Mouse (Mus musculus) erythroblast, embryonic 14.5 days (primary cell): ENCODE data around the gene Pkn2. TPM values are rescaled to one million over a fixed set of nuclear protein-coding genes. Genes with fewer than 3 reads are reported as not detected.

Source experiments
- H3K27me3 ChIP-seq: 2 replicates; pipeline ENCODE4 v1.6.1; 2012; ENCODE audit warnings: inconsistent platforms; ENCODE audit not compliant: control insufficient read depth
- H3K36me3 ChIP-seq: 2 replicates; pipeline ENCODE4 v1.6.1; 2012; ENCODE audit warnings: mild to moderate bottlenecking, inconsistent platforms; ENCODE audit not compliant: control insufficient read depth
- H3K4me1 ChIP-seq: 2 replicates; pipeline ENCODE4 v1.6.1; 2012; ENCODE audit warnings: inconsistent platforms; ENCODE audit not compliant: control insufficient read depth
- H3K4me3 ChIP-seq: replicated peaks from 2 replicates; pipeline ENCODE3; 2012; ENCODE audit warnings: moderate library complexity, mild to moderate bottlenecking, inconsistent platforms
- H3K9me3 ChIP-seq: 2 replicates; pipeline ENCODE4 v1.6.1; 2012; ENCODE audit warnings: low read length, inconsistent platforms, mixed read lengths; ENCODE audit not compliant: control insufficient read depth
- GATA1 ChIP-seq: IDR thresholded peaks from 2 replicates; pipeline ENCODE4 v1.6.1; 2012; ENCODE audit warnings: low read length, inconsistent platforms, mixed read lengths
- TAL1 ChIP-seq: IDR thresholded peaks from 3 replicates; pipeline ENCODE4 v1.6.1; 2012; ENCODE audit warnings: low read length, inconsistent platforms, mixed read lengths
- polyA plus RNA-seq: library from polyadenylated mRNA; stranded (reverse); fragments of >175 nt; gene quantifications from 2 replicates; pipeline ENCODE4 v1.2.3, GENCODE M21; 2012

Pkn2 gene
- polyA plus RNA-seq, 1 experiment = 5.1 TPM

DNA sequence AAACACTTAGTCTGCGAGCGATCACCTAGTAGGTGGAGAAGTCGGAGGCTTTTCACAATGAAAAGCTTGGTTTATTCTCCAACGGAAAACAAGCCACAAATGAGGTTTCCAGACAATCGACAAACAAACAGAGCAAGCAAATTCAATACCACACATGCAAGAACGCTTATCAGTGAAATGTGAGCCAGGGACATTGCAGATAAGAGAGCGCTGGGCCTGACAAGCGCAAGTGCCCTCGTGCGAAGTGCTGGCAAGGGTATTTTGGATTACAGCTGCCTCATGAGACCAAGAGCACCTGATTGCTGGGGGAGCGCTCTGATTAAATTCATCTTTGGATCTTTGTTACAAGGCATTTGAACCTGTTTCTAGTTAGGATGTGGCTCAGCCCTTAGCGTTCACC lies 124.0 kb downstream of the Pkn2 start:
- no peak for TF ChIP-seq GATA1
- no peak for TF ChIP-seq TAL1
- H3K36me3 ChIP-seq = no peaks in the 10 kb centered on the region
- H3K9me3 ChIP-seq = no peaks in the 10 kb centered on the region
- H3K27me3 ChIP-seq = no peaks in the 10 kb centered on the region
- H3K4me1 ChIP-seq = peaks cover 17% of the 10 kb centered on the region
- no peak overlapping the region for H3K4me3 ChIP-seq

- Histone ChIP-seq H3K4me1 (peaks cover 17% of the 10 kb centered on the region), H3K36me3 (no peaks in the 10 kb centered on the region), H3K27me3 (no peaks in the 10 kb centered on the region), H3K4me3 (no peak overlapping the region), H3K9me3 (no peaks in the 10 kb centered on the region)
- no peak for TF ChIP-seq GATA1
- no peak for TF ChIP-seq TAL1
Measured at GRCm38 (mm10) chr3:142755132-142755867, 126.5 kb downstream of the Pkn2 start.

DNA sequence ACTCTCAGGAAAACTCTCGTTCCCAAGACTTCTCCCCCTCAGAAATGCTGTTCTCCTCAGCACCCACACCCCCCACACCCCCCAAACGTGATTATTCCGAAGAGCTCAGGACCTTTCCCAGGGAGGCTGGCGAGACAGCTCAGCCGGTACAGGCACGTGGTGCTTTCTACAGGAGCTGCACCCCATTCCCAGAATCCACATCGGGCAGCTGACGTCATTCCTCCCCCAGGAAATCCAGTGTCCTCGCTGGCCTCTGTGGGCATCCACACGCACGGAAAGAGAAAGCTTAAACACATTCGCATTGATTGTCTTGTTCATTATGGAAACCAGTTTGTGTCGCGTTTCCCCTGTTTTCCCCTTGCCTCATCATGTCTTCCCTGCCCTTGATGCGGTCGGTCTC lies 132.7 kb downstream of the Pkn2 start:
- H3K27me3 ChIP-seq = no peaks in the 10 kb centered on the region
- TF ChIP-seq GATA1 (no peak), TAL1 (no peak)
- H3K36me3 ChIP-seq = no peaks in the 10 kb centered on the region
- H3K9me3 ChIP-seq = no peaks in the 10 kb centered on the region
- no peak overlapping the region for H3K4me3 ChIP-seq
- H3K4me1 ChIP-seq = no peaks in the 10 kb centered on the region

DNA sequence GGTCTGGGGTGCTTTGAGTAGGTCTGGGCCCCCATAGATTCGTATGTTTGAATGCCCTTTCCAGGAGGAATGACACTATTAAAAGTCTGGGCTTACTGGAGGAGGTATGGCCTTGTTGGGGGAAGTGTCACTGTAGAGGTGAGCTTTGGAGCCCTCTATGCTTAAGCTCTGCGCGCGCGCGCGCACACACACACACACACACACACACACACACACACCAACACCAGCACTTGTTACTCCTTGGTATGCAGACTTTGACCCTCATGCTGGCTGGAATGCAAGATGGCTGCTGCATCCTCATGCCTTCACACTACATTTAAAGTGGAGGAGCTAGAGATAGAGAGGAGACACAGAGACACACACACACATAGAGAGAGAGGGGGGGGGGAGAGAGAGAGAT lies 134.1 kb downstream of the Pkn2 start:
- TF ChIP-seq GATA1 (no peak), TAL1 (no peak)
- Histone ChIP-seq H3K9me3 (no peaks in the 10 kb centered on the region), H3K4me1 (no peaks in the 10 kb centered on the region), H3K27me3 (no peaks in the 10 kb centered on the region), H3K4me3 (no peak overlapping the region), H3K36me3 (no peaks in the 10 kb centered on the region)

GRCm38 (mm10) chr3:142745076-142745475 lies 136.7 kb downstream of the Pkn2 start:
- no peak overlapping the region for H3K4me3 ChIP-seq
- TF ChIP-seq GATA1 = no peak
- no peak for TF ChIP-seq TAL1
- H3K9me3 ChIP-seq = no peaks in the 10 kb centered on the region
- H3K36me3 ChIP-seq = no peaks in the 10 kb centered on the region
- no peaks in the 10 kb centered on the region for H3K4me1 ChIP-seq
- no peaks in the 10 kb centered on the region for H3K27me3 ChIP-seq

DNA sequence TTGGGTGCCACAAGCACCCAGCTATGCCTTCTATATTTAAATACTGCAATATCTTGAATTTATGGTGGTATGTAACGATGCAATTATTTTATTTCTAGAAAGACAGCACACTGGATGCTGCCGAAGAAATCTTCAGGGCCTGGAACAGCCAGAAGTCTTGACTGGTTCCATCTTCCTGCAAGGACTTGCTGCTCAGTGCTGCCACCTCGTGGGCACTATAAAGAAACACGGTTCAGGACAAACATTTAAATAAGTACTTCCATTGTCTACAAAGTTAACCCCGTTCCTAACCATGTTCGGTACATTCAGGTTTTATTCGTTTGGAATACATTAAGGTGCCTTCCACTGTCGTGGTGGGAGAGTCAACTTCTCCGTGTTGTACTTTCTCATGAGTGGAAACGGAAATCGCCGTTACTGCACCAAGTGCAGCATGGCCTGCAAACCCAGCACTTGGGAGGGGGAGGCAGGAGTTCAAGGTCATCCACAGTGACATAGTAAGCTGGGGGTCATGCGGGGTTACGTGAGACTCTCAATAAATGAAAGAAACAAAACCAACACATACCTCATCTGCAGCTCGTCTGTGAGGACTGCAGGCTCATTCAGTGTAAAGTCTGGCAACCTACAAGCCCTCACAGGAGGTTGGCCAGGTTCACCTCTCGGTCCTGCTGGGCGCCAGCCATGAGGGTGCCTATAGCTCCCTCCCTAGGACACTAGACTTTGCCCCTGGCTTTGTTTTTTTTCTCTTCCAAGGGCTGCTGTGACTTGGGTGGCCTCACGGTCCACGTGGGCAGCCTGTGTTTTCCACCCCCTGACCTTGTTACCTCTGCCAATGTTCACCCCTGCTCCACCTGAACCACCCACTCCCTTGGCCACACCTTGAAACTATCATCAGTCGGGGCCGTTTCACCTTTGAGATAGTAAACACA lies 137.6 kb downstream of the Pkn2 start:
- Histone ChIP-seq H3K27me3 (no peaks in the 10 kb centered on the region), H3K4me3 (no peak overlapping the region), H3K4me1 (no peaks in the 10 kb centered on the region), H3K9me3 (no peaks in the 10 kb centered on the region), H3K36me3 (no peaks in the 10 kb centered on the region)
- no peak for TF ChIP-seq TAL1
- no peak for TF ChIP-seq GATA1

Other genes starting within 250 kb of the Pkn2 start
- 0.05 TPM in 1 of 2 replicates, not detected in the other for gene Kyat3, start 181.0 kb downstream of the Pkn2 start, polyA plus RNA-seq
- 0.28 and 0.42 TPM in 2 replicates for gene Gtf2b, start 117.0 kb downstream of the Pkn2 start, polyA plus RNA-seq